ENCODE assay signal across 30 mouse cellular contexts in the genomic region with DNA sequence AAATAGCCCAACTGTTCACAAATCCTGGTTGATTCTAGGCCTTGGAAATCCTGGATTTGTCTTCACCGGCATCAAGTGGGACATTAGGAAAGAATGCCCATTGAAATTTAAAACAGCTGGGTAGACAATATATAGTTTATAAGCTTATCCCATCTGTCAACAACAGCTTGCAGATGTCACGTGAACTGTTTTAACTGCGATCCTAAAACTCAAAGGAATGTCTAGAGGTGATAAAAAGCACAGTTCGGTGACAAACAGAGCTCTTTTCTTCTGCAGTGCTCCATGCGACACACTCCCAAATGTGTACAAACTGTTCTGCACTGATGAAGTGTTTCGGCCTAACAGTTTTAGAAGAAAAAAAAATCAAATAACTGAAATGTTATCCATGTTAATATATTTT. TPM values are rescaled to one million over a fixed set of nuclear protein-coding genes. Genes with fewer than 3 reads are reported as not detected.
DNase-seq lines count a peak whose midpoint lies in the region; ATAC-seq and TF ChIP-seq lines count a peak whose summit lies in the region.
"Had no signal": no experiment of that assay in that cellular context is flagged by ENCODE, and none has a peak within 500 bp of the region (broad histone marks: within the 10 kb centered on the region; RNA-seq: fewer than 3 reads in every experiment).

No protein-coding gene starts in this region.

- no peaks in the 10 kb centered on the region for H3K36me3 ChIP-seq in embryonic facial prominence, embryonic 14.5 days (ENCODE audit: control insufficient read depth, insufficient read depth, low read length)
- H3K36me3 ChIP-seq in embryonic facial prominence, embryonic 10.5 days (replicated peaks): no peaks in the 10 kb centered on the region
- H3K36me3 ChIP-seq in kidney, postnatal 0 days (ENCODE audit: insufficient read depth, low read length): no peaks in the 10 kb centered on the region
- H3K36me3 ChIP-seq in midbrain, embryonic 11.5 days (ENCODE audit: control insufficient read depth, insufficient read depth, low read length): no peaks in the 10 kb centered on the region
- H3K36me3 ChIP-seq in midbrain, embryonic 14.5 days (ENCODE audit: control insufficient read depth, insufficient read depth, low read length): no peaks in the 10 kb centered on the region
- H3K36me3 ChIP-seq: hindbrain, embryonic 10.5 days; hindbrain, embryonic 15.5 days; kidney, embryonic 15.5 days; lung, embryonic 15.5 days had no signal

- ATAC-seq in embryonic facial prominence, embryonic 14.5 days (ENCODE audit: low read depth): no peak
- ATAC-seq in kidney, postnatal 0 days (replicated peaks; ENCODE audit: low FRiP score, low read depth): no peak
- ATAC-seq in midbrain, embryonic 11.5 days (ENCODE audit: low FRiP score): peak; percentile 68; the same call in 1 of the 2 replicates
- ATAC-seq in midbrain, embryonic 14.5 days (ENCODE audit: low FRiP score, low TSS enrichment): no peak
- ATAC-seq: forebrain, embryonic 14.5 days; inflammation-experienced regulatory T-cells, adult 6 months; midbrain, embryonic 16.5 days; Patski had no signal

- 38% methylated on average over 6 of the region's 6 CpGs for WGBS in embryonic facial prominence, embryonic 14.5 days
- WGBS in embryonic facial prominence, embryonic 10.5 days: 57% methylated on average over 6 of the region's 6 CpGs
- 34% methylated on average over 6 of the region's 6 CpGs for WGBS in kidney, postnatal 0 days
- WGBS in midbrain, embryonic 11.5 days: 52% methylated on average over 6 of the region's 6 CpGs
- WGBS in midbrain, embryonic 14.5 days: 35% methylated on average over 6 of the region's 6 CpGs

- no peak for TF ChIP-seq CTCF in kidney, postnatal 0 days (IDR thresholded peaks at IDR 0.05; ENCODE audit: low read depth)

- no peak overlapping the region for H3K27ac ChIP-seq in embryonic facial prominence, embryonic 14.5 days (replicated peaks; ENCODE audit: low read depth, low read length)
- no peak overlapping the region for H3K27ac ChIP-seq in embryonic facial prominence, embryonic 10.5 days (replicated peaks)
- H3K27ac ChIP-seq in kidney, postnatal 0 days: no peak overlapping the region
- H3K27ac ChIP-seq in midbrain, embryonic 11.5 days (ENCODE audit: low read depth, low read length): no peak overlapping the region
- H3K27ac ChIP-seq in midbrain, embryonic 14.5 days (replicated peaks; ENCODE audit: low read depth, low read length): no peak overlapping the region
- H3K27ac ChIP-seq: gastrocnemius, adult 2 months; heart, adult 2 months; hindbrain, embryonic 10.5 days; hindbrain, embryonic 15.5 days; kidney, embryonic 15.5 days; layer of hippocampus, adult 2 months; left cerebral cortex, adult 2 months; liver, embryonic 14.5 days; lung, embryonic 15.5 days had no signal

- no peaks in the 10 kb centered on the region for H3K9me3 ChIP-seq in embryonic facial prominence, embryonic 14.5 days (ENCODE audit: control insufficient read depth, low read length)
- H3K9me3 ChIP-seq in embryonic facial prominence, embryonic 10.5 days: no peaks in the 10 kb centered on the region
- no peaks in the 10 kb centered on the region for H3K9me3 ChIP-seq in kidney, postnatal 0 days (replicated peaks; ENCODE audit: low read length)
- H3K9me3 ChIP-seq in midbrain, embryonic 11.5 days (ENCODE audit: control insufficient read depth, low read length): no peaks in the 10 kb centered on the region
- H3K9me3 ChIP-seq in midbrain, embryonic 14.5 days (ENCODE audit: control insufficient read depth, low read length): no peaks in the 10 kb centered on the region
- H3K9me3 ChIP-seq: hindbrain, embryonic 10.5 days; hindbrain, embryonic 15.5 days; kidney, embryonic 15.5 days; lung, embryonic 15.5 days had no signal

- DNase-seq in embryonic facial prominence, embryonic 14.5 days (ENCODE audit: low spot score): peak; percentile 36
- DNase-seq in embryonic facial prominence, embryonic 10.5 days (ENCODE audit: low spot score): no peak
- DNase-seq in kidney, postnatal 0 days (ENCODE audit: low spot score): peak; percentile 29
- no peak for DNase-seq in kidney, adult 8-10 months
- DNase-seq in midbrain, embryonic 11.5 days (ENCODE audit: low spot score, missing footprints): no peak
- no peak for DNase-seq in midbrain, embryonic 14.5 days
- no peak for DNase-seq in frontal cortex, postnatal 36 days (ENCODE audit: low spot score in 2 of 2)
- DNase-seq: adrenal gland, postnatal 10 days; cerebellum, adult 11 months; cerebellum, adult 9-10 months; cerebellum, postnatal 36 days; gastrocnemius, adult 2 months; gastrocnemius, postnatal 36 days; heart, adult 2 months; kidney, adult 11 months; kidney, postnatal 36 days; liver; thymus, adult 2 months; thymus, postnatal 36 days had no signal

- no peak overlapping the region for H3K4me3 ChIP-seq in embryonic facial prominence, embryonic 14.5 days (ENCODE audit: low read depth, low read length)
- H3K4me3 ChIP-seq in embryonic facial prominence, embryonic 10.5 days: no peak overlapping the region
- H3K4me3 ChIP-seq in kidney, postnatal 0 days (replicated peaks; ENCODE audit: low read depth, low read length): no peak overlapping the region
- H3K4me3 ChIP-seq in midbrain, embryonic 11.5 days (ENCODE audit: low read depth, low read length): no peak overlapping the region
- no peak overlapping the region for H3K4me3 ChIP-seq in midbrain, embryonic 14.5 days (replicated peaks; ENCODE audit: low read depth, low read length)
- H3K4me3 ChIP-seq: gastrocnemius, adult 2 months; heart, adult 2 months; hindbrain, embryonic 10.5 days; hindbrain, embryonic 15.5 days; kidney, embryonic 15.5 days; layer of hippocampus, adult 2 months; left cerebral cortex, adult 2 months; lung, embryonic 15.5 days had no signal

- H3K27me3 ChIP-seq in embryonic facial prominence, embryonic 14.5 days (replicated peaks; ENCODE audit: control insufficient read depth, insufficient read depth, low read length): no peaks in the 10 kb centered on the region
- no peaks in the 10 kb centered on the region for H3K27me3 ChIP-seq in embryonic facial prominence, embryonic 10.5 days (replicated peaks; ENCODE audit: low read depth, poor library complexity, severe bottlenecking)
- H3K27me3 ChIP-seq in kidney, postnatal 0 days (ENCODE audit: insufficient read depth, low read length): no peaks in the 10 kb centered on the region
- H3K27me3 ChIP-seq in midbrain, embryonic 11.5 days (ENCODE audit: control insufficient read depth, insufficient read depth, low read length): no peaks in the 10 kb centered on the region
- H3K27me3 ChIP-seq in midbrain, embryonic 14.5 days (ENCODE audit: control insufficient read depth, insufficient read depth, low read length): no peaks in the 10 kb centered on the region
- H3K27me3 ChIP-seq: hindbrain, embryonic 15.5 days; kidney, embryonic 15.5 days; lung, embryonic 15.5 days; Patski had no signal

- no peak overlapping the region for H3K4me2 ChIP-seq in embryonic facial prominence, embryonic 14.5 days (ENCODE audit: low read depth, low read length)
- no peak overlapping the region for H3K4me2 ChIP-seq in kidney, postnatal 0 days (ENCODE audit: low read length)
- H3K4me2 ChIP-seq in midbrain, embryonic 11.5 days: no peak overlapping the region
- no peak overlapping the region for H3K4me2 ChIP-seq in midbrain, embryonic 14.5 days (ENCODE audit: low read length)
- H3K4me2 ChIP-seq: hindbrain, embryonic 15.5 days; kidney, embryonic 15.5 days; lung, embryonic 15.5 days had no signal

- H3K4me1 ChIP-seq in embryonic facial prominence, embryonic 14.5 days (ENCODE audit: control insufficient read depth, insufficient read depth, low read length): no peaks in the 10 kb centered on the region
- 0 out of 2 replicates have a peak, but pooled peaks cover 4% of the 10 kb centered on the region for H3K4me1 ChIP-seq in embryonic facial prominence, embryonic 10.5 days
- no peaks in the 10 kb centered on the region for H3K4me1 ChIP-seq in kidney, postnatal 0 days (replicated peaks; ENCODE audit: insufficient read depth, low read length)
- no peaks in the 10 kb centered on the region; the same call in 1 of the 2 replicates for H3K4me1 ChIP-seq in midbrain, embryonic 11.5 days (ENCODE audit: control insufficient read depth, insufficient read depth, low read length)
- no peaks in the 10 kb centered on the region for H3K4me1 ChIP-seq in midbrain, embryonic 14.5 days (ENCODE audit: control insufficient read depth, insufficient read depth, low read length)
- H3K4me1 ChIP-seq: hindbrain, embryonic 15.5 days; kidney, embryonic 15.5 days; lung, embryonic 15.5 days had no signal

- H3K9ac ChIP-seq in embryonic facial prominence, embryonic 14.5 days (ENCODE audit: low read depth, low read length): no peak overlapping the region
- no peak overlapping the region for H3K9ac ChIP-seq in kidney, postnatal 0 days (ENCODE audit: low read depth, low read length)
- H3K9ac ChIP-seq in midbrain, embryonic 11.5 days (ENCODE audit: low read length): no peak overlapping the region
- H3K9ac ChIP-seq in midbrain, embryonic 14.5 days (replicated peaks; ENCODE audit: low read length): no peak overlapping the region
- H3K9ac ChIP-seq: hindbrain, embryonic 15.5 days; kidney, embryonic 15.5 days; liver, embryonic 14.5 days; lung, embryonic 15.5 days had no signal

RNA-seq across cellular contexts. Expression of gene Vegfc, which starts 22.7 kb away (rescaled TPM):
- polyA plus RNA-seq in embryonic facial prominence, embryonic 14.5 days (2014; fragmentation: Nextera tagmentation; extraction: Ambion mirVana): 8.7 and 8.9 TPM in 2 replicates
- 8.1 and 10.7 TPM in 2 replicates for polyA plus RNA-seq in embryonic facial prominence, embryonic 10.5 days (2016; fragmentation: Nextera tagmentation; extraction: Ambion mirVana)
- polyA plus RNA-seq in kidney, postnatal 0 days (2015; fragmentation: Nextera tagmentation; extraction: Ambion mirVana): 7.0 and 8.2 TPM in 2 replicates
- polyA plus RNA-seq in midbrain, embryonic 11.5 days (2014; fragmentation: Nextera tagmentation; extraction: Ambion mirVana): 4.1 and 5.8 TPM in 2 replicates
- polyA plus RNA-seq in midbrain, embryonic 14.5 days (2014; fragmentation: Nextera tagmentation; extraction: Ambion mirVana): 2.4 and 3.1 TPM in 2 replicates

Comparison
In these comparisons a context has a peak if more than half of its experiments do, and no peak if none do; other contexts are left out.
1. DNase-seq: peak in embryonic facial prominence, embryonic 14.5 days (single experiment) and kidney, postnatal 0 days (single experiment); none in embryonic facial prominence, embryonic 10.5 days (single experiment), kidney, adult 8-10 months (0 of 2), midbrain, embryonic 11.5 days (single experiment), midbrain, embryonic 14.5 days (single experiment) and frontal cortex, postnatal 36 days (0 of 2).